Mouse (Mus musculus): ENCODE measurements at regions not wholly inside any gene's neighbourhood (a gene's known extent, or its start where the extent isn't known, plus 50 kb on each side); places are given as distances from the start of the nearest gene placed in this dataset.

DNA sequence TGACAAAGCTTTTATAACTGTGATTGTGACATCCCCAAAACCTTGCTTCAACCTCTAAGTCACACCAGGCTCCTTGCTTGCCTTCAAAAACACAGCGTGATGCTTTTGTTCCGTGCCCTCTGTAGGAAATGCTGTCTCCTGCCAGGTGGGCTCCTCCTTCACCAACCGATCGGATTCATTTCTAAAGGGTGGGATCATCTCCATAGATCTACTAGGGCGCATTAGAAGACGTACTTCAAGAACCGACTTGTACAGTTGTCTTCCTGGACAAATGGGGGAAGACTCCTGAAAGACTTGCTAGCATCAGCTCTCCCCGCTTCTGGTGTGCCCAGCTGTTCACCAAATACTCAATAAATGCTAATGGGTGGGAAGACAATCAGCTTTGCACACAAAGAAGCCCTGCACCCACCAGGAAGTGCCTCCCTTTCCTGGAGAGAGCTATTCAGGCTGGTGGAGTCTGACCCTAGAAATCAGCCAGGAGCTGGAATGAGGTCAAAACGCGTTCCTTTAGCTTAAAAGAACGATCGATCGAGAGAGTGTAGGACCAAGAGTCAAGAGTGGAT, 53.0 kb downstream of the Hoxa1 start:
- H3K27ac ChIP-seq (replicated peaks; ENCODE audit: low read depth, low read length), result no peak overlapping the region
- no peak overlapping the region for H3K4me3 ChIP-seq (ENCODE audit: low read depth, low read length)
- H3K4me2 ChIP-seq (ENCODE audit: low read depth, low read length), result no peak overlapping the region
- no peaks in the 10 kb centered on the region for H3K36me3 ChIP-seq (replicated peaks; ENCODE audit: control insufficient read depth, insufficient read depth, low read depth, low read length)
- no peaks in the 10 kb centered on the region for H3K9me3 ChIP-seq (replicated peaks; ENCODE audit: control insufficient read depth, low read length)
- no peaks in the 10 kb centered on the region for H3K27me3 ChIP-seq (ENCODE audit: control insufficient read depth, insufficient read depth, low read length)
- no peak for ATAC-seq (replicated peaks; ENCODE audit: insufficient number of reproducible peaks, low FRiP score, low TSS enrichment, low read depth)
- DNase-seq (ENCODE audit: low spot score), result no peak
- H3K9ac ChIP-seq (replicated peaks; ENCODE audit: low read length), result no peak overlapping the region
- H3K4me1 ChIP-seq (ENCODE audit: control insufficient read depth, insufficient read depth, low read length), result no peaks in the 10 kb centered on the region
- 37% methylated on average over 13 of the region's 13 CpGs for WGBS

DNA sequence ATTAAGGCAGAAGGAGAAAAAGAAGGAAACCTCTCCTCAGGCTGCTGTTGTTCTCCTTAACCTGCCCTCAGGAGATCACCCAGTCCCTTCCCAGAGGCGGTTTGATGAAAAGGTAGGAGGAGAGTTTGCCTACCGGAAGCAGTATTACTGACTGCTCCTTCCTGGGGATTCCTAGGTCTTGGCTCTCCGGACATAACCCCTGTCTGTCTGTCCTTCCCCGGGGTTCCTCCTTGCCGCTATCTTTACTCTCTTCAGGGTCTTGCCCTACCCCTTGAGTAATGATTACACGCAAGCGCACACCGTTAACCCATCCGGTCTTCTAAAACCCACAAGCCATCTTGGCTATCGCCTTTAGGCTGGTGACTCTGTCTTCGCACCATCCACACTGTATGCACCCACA, 54.0 kb downstream of the Hoxa1 start:
- Histone ChIP-seq H3K27ac (replicated peaks; ENCODE audit: low read depth, low read length) (no peak overlapping the region), H3K4me2 (ENCODE audit: low read depth, low read length) (no peak overlapping the region), H3K4me1 (ENCODE audit: control insufficient read depth, insufficient read depth, low read length) (no peaks in the 10 kb centered on the region), H3K36me3 (replicated peaks; ENCODE audit: control insufficient read depth, insufficient read depth, low read depth, low read length) (no peaks in the 10 kb centered on the region), H3K27me3 (ENCODE audit: control insufficient read depth, insufficient read depth, low read length) (no peaks in the 10 kb centered on the region), H3K9me3 (replicated peaks; ENCODE audit: control insufficient read depth, low read length) (no peaks in the 10 kb centered on the region), H3K4me3 (ENCODE audit: low read depth, low read length) (no peak overlapping the region), H3K9ac (replicated peaks; ENCODE audit: low read length) (no peak overlapping the region)
- DNase-seq (ENCODE audit: low spot score), result no peak
- WGBS, result 86% methylated on average over 11 of the region's 11 CpGs
- ATAC-seq (replicated peaks; ENCODE audit: insufficient number of reproducible peaks, low FRiP score, low TSS enrichment, low read depth), result no peak

DNA sequence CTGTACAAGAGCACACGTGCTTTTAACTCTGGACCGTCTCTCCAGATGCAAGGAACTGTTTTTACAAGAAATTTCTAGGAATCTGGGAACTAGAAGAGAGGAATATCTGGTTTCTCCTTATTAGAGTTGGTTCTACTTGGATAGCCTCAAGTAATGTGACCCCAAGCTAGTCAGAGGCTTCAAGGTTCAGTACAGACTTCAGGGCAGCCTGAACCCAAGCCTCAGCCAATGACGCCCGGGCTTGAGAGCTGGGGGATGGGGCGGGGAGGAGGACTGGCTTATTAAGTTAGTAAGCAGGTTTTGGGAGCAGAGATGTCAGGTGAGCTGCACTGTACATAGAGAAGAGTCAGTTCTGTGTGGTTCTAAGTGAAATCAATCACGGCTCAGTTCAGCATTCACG, 54.5 kb downstream of the Hoxa1 start:
- H3K9ac ChIP-seq (replicated peaks; ENCODE audit: low read length), result no peak overlapping the region
- no peaks in the 10 kb centered on the region for H3K27me3 ChIP-seq (ENCODE audit: control insufficient read depth, insufficient read depth, low read length)
- ATAC-seq (replicated peaks; ENCODE audit: insufficient number of reproducible peaks, low FRiP score, low TSS enrichment, low read depth), result no peak
- no peak overlapping the region for H3K27ac ChIP-seq (replicated peaks; ENCODE audit: low read depth, low read length)
- H3K36me3 ChIP-seq (replicated peaks; ENCODE audit: control insufficient read depth, insufficient read depth, low read depth, low read length), result no peaks in the 10 kb centered on the region
- H3K9me3 ChIP-seq (replicated peaks; ENCODE audit: control insufficient read depth, low read length), result no peaks in the 10 kb centered on the region
- DNase-seq (ENCODE audit: low spot score), result no peak
- H3K4me1 ChIP-seq (ENCODE audit: control insufficient read depth, insufficient read depth, low read length), result no peaks in the 10 kb centered on the region
- no peak overlapping the region for H3K4me3 ChIP-seq (ENCODE audit: low read depth, low read length)
- no peak overlapping the region for H3K4me2 ChIP-seq (ENCODE audit: low read depth, low read length)
- WGBS, result 78% methylated on average over 7 of the region's 7 CpGs

DNA sequence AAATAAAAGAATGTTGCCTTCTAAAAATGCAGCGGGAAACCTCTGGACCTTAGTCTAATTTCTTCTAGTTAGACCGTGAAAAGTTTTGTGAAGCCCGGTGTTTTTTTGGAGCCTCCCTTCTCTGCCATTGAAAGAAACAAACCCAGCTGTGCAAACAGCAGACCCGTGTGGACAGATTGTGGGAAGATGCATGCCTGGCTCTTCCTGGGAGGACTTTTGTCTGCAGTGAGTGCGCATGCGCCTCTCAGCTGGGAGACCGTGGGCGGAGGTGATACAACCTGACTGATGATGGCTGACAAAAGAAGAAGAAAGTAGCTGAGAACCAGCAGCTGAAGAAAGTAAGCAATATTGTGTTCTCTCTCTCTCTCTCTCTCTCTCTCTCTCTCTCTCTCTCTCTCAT, 55.4 kb downstream of the Hoxa1 start:
- Histone ChIP-seq H3K27me3 (ENCODE audit: control insufficient read depth, insufficient read depth, low read length) (no peaks in the 10 kb centered on the region), H3K9me3 (replicated peaks; ENCODE audit: control insufficient read depth, low read length) (no peaks in the 10 kb centered on the region), H3K4me1 (ENCODE audit: control insufficient read depth, insufficient read depth, low read length) (no peaks in the 10 kb centered on the region), H3K4me2 (ENCODE audit: low read depth, low read length) (no peak overlapping the region), H3K36me3 (replicated peaks; ENCODE audit: control insufficient read depth, insufficient read depth, low read depth, low read length) (no peaks in the 10 kb centered on the region), H3K4me3 (ENCODE audit: low read depth, low read length) (no peak overlapping the region), H3K9ac (replicated peaks; ENCODE audit: low read length) (no peak overlapping the region), H3K27ac (replicated peaks; ENCODE audit: low read depth, low read length) (no peak overlapping the region)
- DNase-seq (ENCODE audit: low spot score) (no peak), ATAC-seq (replicated peaks; ENCODE audit: insufficient number of reproducible peaks, low FRiP score, low TSS enrichment, low read depth) (no peak)
- 60% methylated on average over 8 of the region's 8 CpGs for WGBS

DNA sequence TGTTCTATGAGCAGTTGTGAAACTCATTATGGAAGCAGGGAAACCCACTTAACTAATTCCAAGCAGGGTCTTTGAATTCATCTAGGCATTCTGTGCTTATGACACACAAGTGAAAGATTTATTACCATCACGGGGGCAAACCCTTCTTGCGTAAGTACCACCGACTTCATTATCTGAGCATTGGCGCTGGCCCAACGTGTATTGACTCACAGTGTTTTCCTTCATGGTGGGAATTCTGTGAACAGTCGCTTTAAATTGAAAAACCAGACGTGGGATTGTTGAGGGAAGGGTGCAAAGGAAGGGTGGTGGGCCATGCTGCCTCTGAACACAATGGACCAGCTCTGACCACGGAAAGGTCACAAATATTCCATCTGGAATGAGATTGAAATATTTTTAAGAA, 55.9 kb downstream of the Hoxa1 start:
- Histone ChIP-seq H3K27ac (replicated peaks; ENCODE audit: low read depth, low read length) (no peak overlapping the region), H3K9me3 (replicated peaks; ENCODE audit: control insufficient read depth, low read length) (no peaks in the 10 kb centered on the region), H3K4me1 (ENCODE audit: control insufficient read depth, insufficient read depth, low read length) (no peaks in the 10 kb centered on the region), H3K4me2 (ENCODE audit: low read depth, low read length) (no peak overlapping the region), H3K4me3 (ENCODE audit: low read depth, low read length) (no peak overlapping the region), H3K9ac (replicated peaks; ENCODE audit: low read length) (no peak overlapping the region), H3K27me3 (ENCODE audit: control insufficient read depth, insufficient read depth, low read length) (no peaks in the 10 kb centered on the region), H3K36me3 (replicated peaks; ENCODE audit: control insufficient read depth, insufficient read depth, low read depth, low read length) (no peaks in the 10 kb centered on the region)
- ATAC-seq (replicated peaks; ENCODE audit: insufficient number of reproducible peaks, low FRiP score, low TSS enrichment, low read depth) (no peak), DNase-seq (ENCODE audit: low spot score) (no peak)
- WGBS, result 72% methylated on average over 8 of the region's 8 CpGs

DNA sequence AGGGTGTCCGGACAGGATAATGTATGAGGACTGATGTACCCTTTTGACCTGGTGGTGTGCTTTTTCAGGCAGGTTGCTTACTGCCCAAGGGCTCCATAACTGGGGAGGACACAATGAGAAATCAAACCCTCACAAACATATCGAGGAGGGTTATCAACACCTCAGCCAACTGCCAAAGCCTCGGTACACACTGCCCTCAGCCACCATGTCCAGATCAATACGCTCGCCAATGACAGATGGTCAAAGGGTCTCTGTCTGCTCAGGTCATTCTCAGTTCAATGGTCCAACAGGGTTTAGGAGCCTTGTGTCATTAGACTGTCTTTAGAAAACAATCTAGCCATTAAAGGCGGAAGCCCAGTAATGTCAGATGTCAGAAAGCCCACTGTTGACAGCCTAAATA, 56.9 kb downstream of the Hoxa1 start:
- Histone ChIP-seq H3K9me3 (replicated peaks; ENCODE audit: control insufficient read depth, low read length) (no peaks in the 10 kb centered on the region), H3K9ac (replicated peaks; ENCODE audit: low read length) (no peak overlapping the region), H3K27ac (replicated peaks; ENCODE audit: low read depth, low read length) (no peak overlapping the region), H3K4me1 (ENCODE audit: control insufficient read depth, insufficient read depth, low read length) (no peaks in the 10 kb centered on the region), H3K4me3 (ENCODE audit: low read depth, low read length) (no peak overlapping the region), H3K4me2 (ENCODE audit: low read depth, low read length) (no peak overlapping the region), H3K27me3 (ENCODE audit: control insufficient read depth, insufficient read depth, low read length) (no peaks in the 10 kb centered on the region), H3K36me3 (replicated peaks; ENCODE audit: control insufficient read depth, insufficient read depth, low read depth, low read length) (no peaks in the 10 kb centered on the region)
- DNase-seq (ENCODE audit: low spot score) (no peak), ATAC-seq (replicated peaks; ENCODE audit: insufficient number of reproducible peaks, low FRiP score, low TSS enrichment, low read depth) (no peak)
- WGBS, result 72% methylated on average over 6 of the region's 6 CpGs

DNA sequence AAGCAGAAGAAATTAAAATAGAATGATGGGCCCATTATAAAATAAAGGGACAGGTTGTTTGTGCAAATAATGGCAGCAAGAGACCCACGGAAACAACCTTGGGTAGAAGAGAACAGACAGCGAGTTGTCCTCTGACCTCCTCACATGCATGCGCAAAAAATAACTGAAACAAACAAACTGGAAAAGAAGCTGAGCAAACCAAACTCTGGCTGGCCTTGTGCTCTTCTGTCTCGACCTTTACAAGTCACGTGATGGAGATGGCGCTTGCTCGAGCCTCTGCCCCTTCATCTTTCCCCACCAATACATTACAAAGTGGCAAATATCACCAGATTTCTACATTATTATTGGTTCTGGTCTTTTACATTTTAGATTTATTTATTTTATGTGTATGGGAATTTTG, 59.3 kb downstream of the Hoxa1 start:
- H3K9ac ChIP-seq (replicated peaks; ENCODE audit: low read length), result no peak overlapping the region
- 84% methylated on average over 7 of the region's 7 CpGs for WGBS
- H3K4me2 ChIP-seq (ENCODE audit: low read depth, low read length), result no peak overlapping the region
- H3K4me1 ChIP-seq (ENCODE audit: control insufficient read depth, insufficient read depth, low read length), result no peaks in the 10 kb centered on the region
- no peaks in the 10 kb centered on the region for H3K36me3 ChIP-seq (replicated peaks; ENCODE audit: control insufficient read depth, insufficient read depth, low read depth, low read length)
- H3K4me3 ChIP-seq (ENCODE audit: low read depth, low read length), result no peak overlapping the region
- DNase-seq (ENCODE audit: low spot score) (no peak), ATAC-seq (replicated peaks; ENCODE audit: insufficient number of reproducible peaks, low FRiP score, low TSS enrichment, low read depth) (no peak)
- H3K27me3 ChIP-seq (ENCODE audit: control insufficient read depth, insufficient read depth, low read length), result no peaks in the 10 kb centered on the region
- H3K27ac ChIP-seq (replicated peaks; ENCODE audit: low read depth, low read length), result no peak overlapping the region
- H3K9me3 ChIP-seq (replicated peaks; ENCODE audit: control insufficient read depth, low read length), result no peaks in the 10 kb centered on the region

DNA sequence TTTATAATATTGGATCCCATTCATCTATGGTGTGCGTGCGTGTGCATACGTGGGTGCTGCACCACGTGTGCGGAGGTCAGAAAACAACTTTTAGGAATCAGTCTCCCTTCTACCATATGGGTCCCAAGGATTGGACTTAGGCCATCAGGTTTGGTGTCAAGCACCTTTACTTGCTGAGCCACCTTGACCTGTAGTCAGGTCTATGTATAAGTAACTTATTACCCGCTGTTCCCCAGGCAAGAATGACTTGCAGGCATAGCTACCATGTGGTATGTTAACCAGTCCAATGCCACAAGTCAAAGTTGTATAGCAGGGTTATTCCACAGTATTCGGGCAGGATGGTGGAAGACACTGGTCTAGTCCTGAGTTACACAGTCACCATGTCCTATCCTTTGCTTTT, 62.5 kb downstream of the Hoxa1 start:
- Histone ChIP-seq H3K4me1 (ENCODE audit: control insufficient read depth, insufficient read depth, low read length) (no peaks in the 10 kb centered on the region), H3K27ac (replicated peaks; ENCODE audit: low read depth, low read length) (no peak overlapping the region), H3K27me3 (ENCODE audit: control insufficient read depth, insufficient read depth, low read length) (no peaks in the 10 kb centered on the region), H3K9me3 (replicated peaks; ENCODE audit: control insufficient read depth, low read length) (no peaks in the 10 kb centered on the region), H3K9ac (replicated peaks; ENCODE audit: low read length) (no peak overlapping the region), H3K4me3 (ENCODE audit: low read depth, low read length) (no peak overlapping the region), H3K36me3 (replicated peaks; ENCODE audit: control insufficient read depth, insufficient read depth, low read depth, low read length) (no peaks in the 10 kb centered on the region), H3K4me2 (ENCODE audit: low read depth, low read length) (no peak overlapping the region)
- DNase-seq (ENCODE audit: low spot score) (no peak), ATAC-seq (replicated peaks; ENCODE audit: insufficient number of reproducible peaks, low FRiP score, low TSS enrichment, low read depth) (no peak)
- 87% methylated on average over 7 of the region's 7 CpGs for WGBS
